Mouse (Mus musculus) G1E (cell line): ENCODE data around the gene Smim24.

ENCODE experiments used
- CTCF ChIP-seq: IDR thresholded peaks from 2 replicates; pipeline ENCODE4 v1.5.1; 2012; ENCODE audit warnings: low read depth, low read length, inconsistent platforms, mixed read lengths
- GATA1 ChIP-seq: IDR thresholded peaks from 2 replicates; pipeline ENCODE4 v1.6.1; 2012; ENCODE audit warnings: borderline replicate concordance, low read length, inconsistent platforms, mixed read lengths
- GATA2 ChIP-seq: IDR thresholded peaks from 2 replicates; pipeline ENCODE4 v1.6.1; 2012; ENCODE audit warnings: low read depth, low read length, inconsistent platforms, borderline replicate concordance
- TAL1 ChIP-seq: conservative IDR thresholded peaks from 2 replicates; pipeline ENCODE4 v1.6.1; 2012; ENCODE audit warnings: low read depth, low read length, inconsistent platforms, mixed read lengths

DNA sequence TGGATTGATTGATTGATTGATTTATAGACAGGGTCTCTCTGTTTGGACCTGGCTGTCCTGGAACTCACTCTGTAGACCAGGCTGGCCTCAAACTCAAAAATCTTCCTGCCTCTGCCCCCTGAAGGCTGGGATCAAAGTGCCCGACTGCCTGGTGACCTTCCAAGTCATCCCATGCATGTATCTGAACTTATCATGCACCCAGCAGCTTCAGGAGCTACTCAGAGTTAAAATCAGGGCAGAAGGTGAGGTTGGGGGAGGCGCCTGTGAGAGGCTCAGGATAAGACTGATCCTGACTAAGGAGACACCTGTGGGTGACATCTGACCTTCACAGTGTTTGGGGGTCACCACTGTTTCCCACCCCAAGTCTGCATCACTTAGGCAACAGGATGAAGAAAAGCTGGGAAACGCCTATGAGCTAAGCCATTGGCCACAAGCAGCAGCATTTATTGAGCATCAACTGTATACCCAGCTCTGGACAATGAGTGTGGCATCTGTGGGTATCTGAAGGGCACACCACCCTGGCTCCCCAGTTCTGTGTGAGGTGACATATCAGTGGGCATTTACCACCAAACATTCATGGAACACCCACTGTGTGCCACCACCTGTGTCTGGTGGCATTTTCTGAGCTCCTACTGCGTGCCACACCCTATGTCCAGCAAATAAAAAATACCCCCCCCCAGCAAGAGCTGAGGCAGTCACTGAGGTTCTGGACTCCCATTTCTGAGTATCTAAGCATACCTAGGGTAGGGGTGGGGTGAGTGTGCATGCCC is 30.8 kb downstream of the Smim24 start:
- no peak for TF ChIP-seq TAL1
- no peak for TF ChIP-seq GATA1
- no peak for TF ChIP-seq CTCF
- no peak for TF ChIP-seq GATA2
